Mouse (Mus musculus) adrenal gland, adult 18-20 months (tissue): ENCODE data around the gene Sigirr. TPM values are rescaled to one million over a fixed set of nuclear protein-coding genes. Genes with fewer than 3 reads are reported as not detected.

ENCODE experiments used
- DNase-seq, 2 experiments: peaks; one replicate each; pipeline ENCODE4 v3.0.0; 2021 to 2022; ENCODE audit warnings: low spot score in 2 of 2
- long read RNA-seq, 2 experiments: library from polyadenylated mRNA; stranded (forward); transcript quantifications; one replicate each; pipeline ENCODE4 v2.0.0; 2021
- total RNA-seq, 2 experiments: library from RNA; stranded (reverse); gene quantifications; 1 replicate in 1 of 2; 2 replicates in 1 of 2; pipeline ENCODE4 v1.2.3; 2021

The Sigirr gene
- 1 to 10 TPM; 2.0 to 2.7 TPM for total RNA-seq
- long read RNA-seq, experiment 1, partial matches to known transcripts: 2 of 4 reads
- long read RNA-seq, experiment 1, other reads (novel, unspliced or antisense): 2 of 4 reads
- long read RNA-seq, experiment 2, partial matches to known transcripts: 1 of 2 reads
- long read RNA-seq, experiment 2, other reads (novel, unspliced or antisense): 1 of 2 reads

DNA sequence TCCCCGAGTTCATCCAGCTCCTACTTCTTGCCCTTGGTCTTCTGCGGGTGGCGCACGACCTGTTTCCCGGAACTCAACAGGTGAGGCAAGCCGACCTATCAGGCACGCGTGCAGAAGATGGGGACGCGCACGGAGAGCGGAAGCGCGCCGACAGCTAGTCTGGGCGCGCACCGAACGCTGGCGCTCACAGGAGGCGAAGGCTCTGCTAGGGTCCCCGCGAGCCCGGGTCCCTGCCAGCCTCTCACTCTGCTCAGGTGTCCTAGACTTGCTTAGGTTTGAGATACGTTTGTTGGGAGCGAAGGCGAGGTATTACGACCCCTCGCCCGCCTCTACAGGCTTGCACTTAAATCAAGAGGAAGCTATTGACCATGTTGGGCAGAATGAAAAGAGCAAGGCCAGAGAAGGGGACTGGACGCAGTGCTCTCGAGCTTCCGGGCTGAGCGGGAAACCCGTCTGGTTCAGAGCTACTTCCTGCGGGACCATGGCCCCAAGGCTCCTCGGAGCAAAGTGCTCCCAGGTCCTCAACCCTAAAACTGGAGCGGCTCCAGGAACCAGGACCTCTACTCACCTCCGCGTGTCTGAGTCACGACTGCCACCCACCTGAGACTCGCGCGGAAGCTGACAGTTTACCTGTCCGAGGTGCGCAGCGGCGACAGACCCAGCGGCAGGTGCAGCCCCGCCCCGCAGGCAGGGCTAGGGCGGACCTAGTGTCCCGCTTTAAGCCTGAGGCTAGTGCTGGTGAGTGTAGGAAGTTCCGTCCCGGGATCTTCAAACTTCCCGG lies at the start of gene Sigirr:
Gene Sigirr, minus strand, starts transcription at position 662 of the 781 bp plus-strand sequence.
- DNase-seq: no peak

DNA sequence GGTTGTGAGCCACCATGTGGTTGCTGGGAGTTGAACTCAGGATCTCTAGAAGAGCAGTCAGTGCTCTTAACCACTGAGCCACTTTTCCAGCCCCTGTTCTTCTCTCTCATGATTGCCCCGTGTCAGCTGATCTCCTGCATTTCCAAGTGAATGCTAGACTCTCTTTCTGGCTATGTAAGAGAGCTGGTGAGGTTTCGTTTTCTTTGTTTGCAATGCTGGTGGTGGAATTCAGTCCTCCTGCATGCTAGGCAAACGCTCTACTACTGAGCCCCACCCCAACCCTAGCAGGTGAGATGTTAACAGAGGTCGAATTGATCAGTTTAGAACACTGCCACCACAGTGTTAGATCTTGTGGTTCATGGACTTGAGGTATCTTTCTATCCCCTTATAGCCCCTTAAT lies 48.3 kb upstream of the Sigirr start:
- no peak for DNase-seq

GRCm38 (mm10) chr7:141147044-141147443 lies 46.7 kb upstream of the Sigirr start:
- DNase-seq: no peak

DNA sequence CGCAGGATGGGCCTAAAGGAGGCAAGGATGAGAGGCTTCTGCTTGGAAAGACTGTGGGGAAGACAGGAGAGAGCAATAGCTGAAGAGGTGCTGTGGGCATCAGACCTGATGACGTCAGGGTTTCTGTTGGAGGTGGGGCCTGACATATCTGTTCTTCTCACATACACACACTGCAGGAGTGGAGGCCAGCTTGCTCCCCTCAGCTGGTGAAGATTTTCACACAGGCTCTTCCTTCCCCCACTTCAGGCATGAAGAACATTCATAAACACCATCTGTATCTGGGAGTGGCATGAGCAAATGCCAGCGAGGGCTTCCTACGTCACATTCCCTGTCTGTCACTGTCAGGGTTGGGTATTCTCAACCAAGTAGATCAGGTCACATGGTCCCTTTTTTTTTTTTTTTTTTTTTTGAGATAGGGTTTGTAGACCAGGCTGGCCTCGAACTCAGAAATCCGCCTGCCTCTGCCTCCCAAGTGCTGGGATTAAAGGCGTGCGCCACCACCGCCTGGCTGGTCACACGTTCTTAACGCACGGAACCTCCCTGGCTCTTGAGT lies 45.7 kb upstream of the Sigirr start:
- DNase-seq: no peak

DNA sequence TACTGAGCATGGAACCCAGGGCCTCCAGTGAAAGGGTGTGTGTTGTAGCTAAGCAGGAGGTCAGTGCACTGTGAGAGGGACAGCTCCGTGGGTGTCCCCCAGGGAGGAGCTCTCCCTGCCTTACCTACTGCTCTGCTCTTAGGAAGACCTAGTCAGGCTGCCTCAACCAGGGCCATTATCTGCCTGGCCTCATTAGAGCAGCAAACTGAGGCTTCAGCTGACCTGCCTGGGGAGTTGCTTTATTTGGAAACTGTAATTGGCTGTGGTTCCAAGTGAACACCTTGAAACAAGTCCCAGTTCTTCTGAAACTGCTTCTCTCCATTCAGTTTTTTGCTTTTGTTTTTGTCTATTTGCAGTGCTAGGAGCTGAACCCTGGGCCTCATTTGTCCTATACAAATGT lies 45.0 kb upstream of the Sigirr start:
- DNase-seq: no peak

GRCm38 (mm10) chr7:141144650-141145049 lies 44.3 kb upstream of the Sigirr start:
- DNase-seq: no peak

- no peak for DNase-seq
Observed at GRCm38 (mm10) chr7:141143861-141144260, 43.5 kb upstream of the Sigirr start.

- peak; percentile 36 to 43 for DNase-seq
Observed at GRCm38 (mm10) chr7:141143112-141143511, 42.7 kb upstream of the Sigirr start.

DNA sequence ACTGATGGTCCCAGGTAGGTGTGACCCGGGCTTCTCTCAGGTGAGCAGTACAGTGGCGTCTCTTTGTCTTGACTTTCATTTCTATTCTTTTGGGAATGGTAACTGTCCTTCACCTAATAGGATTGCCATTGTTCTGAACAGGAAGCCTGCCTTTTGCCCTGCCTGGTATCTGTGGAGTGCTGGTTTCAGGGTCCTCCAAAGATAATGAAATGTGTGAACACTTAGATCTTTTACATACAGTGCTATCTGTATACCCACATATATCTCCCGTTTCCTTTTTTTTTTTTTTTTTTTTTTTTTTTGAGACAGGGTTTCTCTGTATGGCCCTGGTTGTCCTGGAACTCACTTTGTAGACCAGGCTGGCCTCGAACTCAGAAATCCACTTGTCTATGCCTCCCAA lies 41.0 kb upstream of the Sigirr start:
- no peak for DNase-seq

GRCm38 (mm10) chr7:141131904-141132755 lies 31.8 kb upstream of the Sigirr start:
- DNase-seq: no peak

DNA sequence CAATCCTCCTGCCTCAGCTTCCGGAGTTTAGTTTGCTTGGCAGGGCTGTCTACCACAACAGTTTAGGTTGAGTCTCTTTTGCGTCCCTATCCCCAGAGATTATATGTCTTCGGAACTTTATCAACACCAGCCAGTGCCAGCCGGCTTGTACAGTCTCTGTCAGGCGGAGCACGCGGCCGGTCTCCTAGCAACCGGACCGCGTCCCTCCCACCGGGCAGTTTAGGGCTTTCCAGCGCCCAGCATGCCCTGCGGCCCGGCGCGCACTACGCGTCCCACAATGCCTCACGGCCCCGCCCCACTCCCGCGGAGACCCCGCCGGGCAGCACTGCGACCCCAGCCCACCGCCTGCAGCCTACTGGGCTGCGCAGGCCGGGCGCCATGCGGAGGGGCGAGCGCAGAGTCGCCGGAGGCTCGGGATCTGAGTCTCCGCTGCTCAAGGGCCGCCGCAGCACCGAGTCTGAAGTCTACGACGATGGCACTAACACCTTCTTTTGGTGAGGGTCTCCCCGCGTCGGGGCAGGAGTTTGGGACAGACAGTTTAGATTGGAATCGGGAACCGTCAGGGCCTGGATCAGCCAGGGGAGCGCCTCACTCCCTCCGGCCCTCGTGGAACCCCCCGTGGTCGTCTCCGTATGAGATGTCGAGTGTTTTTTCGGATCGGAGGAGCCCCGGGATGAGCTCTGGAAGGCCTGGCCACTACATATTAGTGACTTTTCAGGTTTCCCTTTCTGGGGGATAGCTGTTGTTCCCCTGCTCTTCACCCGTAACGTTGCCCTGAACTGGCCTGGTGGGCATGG lies 30.9 kb upstream of the Sigirr start:
- DNase-seq: peak; percentile 83 to 85

- DNase-seq: no peak
Observed at GRCm38 (mm10) chr7:141123517-141123856, 23.1 kb upstream of the Sigirr start.

DNA sequence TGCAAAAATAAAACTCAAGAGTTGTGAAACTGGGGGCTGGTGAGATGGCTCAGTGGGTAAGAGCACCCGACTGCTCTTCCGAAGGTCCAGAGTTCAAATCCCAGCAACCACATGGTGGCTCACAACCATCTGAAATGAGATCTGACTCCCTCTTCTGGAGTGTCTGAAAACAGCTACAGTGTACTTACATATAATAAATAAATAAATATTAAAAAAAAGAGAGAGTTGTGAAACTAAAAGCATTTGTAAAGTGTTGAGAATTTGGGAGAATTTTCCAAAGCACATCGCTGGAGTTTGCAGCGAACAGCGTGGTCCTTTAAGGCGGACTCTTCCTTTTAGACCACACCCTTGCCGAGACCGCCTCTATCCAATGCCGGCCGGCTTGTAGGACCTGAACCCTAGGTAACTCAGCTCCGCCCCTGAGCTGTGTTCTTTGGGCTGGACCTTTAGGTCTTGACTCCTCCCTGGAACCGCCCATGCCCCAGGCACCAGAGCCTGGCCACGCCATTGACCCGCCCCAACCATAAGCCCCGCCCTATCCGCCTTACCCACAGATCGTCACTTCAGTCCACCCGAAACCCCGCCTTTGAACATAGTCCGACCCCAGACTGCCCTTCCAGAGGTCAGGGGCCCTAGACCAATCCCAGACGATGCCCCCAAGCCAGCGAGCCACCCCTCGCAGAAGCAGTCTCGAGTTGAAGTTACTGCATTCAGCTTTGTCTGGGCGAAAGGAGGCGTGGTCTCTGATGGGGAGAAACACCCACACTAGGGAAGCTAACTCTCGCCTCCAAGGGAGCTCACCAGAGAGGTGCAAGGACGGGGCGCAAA lies 22.5 kb upstream of the Sigirr start:
- DNase-seq: peak; percentile 85 to 88

- DNase-seq: peak in 1 of 2 experiments; percentile 48
Observed at GRCm38 (mm10) chr7:141122245-141122644, 21.9 kb upstream of the Sigirr start, which contains the start of gene Ptdss2. TSS of gene Ptdss2 (plus strand) at chr7:141122382.

DNA sequence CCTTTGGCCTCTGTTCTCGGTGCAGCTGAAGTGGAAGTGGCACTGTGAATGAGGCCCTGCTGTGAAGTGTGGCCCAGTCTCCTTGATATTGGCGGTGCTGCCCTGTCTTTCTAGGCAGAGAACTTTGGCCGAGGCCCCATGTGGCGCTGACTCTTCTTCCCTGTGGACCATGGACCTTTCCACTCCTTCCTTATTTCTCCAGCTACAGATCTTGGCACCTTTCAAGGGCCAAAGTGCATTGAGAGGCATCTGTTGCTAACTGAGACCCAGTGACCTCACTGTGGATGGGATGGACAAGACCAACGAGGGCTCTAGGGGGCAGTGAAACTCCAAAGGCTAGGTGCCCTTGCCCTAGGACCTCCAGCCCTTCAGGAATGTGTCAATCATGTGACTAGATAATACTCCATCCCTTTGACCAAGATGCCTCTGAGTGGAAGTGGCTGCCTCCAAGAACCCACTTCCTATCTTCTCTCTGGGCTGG lies 20.7 kb upstream of the Sigirr start:
- DNase-seq: no peak

DNA sequence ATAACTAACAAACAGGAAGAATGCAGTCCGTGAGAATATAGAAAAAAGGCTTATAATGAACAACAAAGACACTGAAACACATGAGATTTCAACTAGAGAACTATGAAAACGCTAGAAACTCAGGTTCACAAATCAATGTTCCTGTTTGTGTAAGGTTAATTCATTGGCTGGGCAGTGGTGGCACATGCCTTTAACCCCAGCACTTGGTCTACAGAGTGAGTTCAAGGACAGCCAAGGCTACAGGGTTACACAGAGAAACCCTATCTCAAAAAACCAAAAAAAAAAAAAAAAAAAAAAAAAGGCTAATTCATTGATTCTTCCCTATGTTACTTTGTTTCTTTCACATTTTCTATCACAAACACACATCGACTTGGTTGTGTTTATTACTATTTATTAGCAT lies 20.2 kb upstream of the Sigirr start:
- no peak for DNase-seq

DNA sequence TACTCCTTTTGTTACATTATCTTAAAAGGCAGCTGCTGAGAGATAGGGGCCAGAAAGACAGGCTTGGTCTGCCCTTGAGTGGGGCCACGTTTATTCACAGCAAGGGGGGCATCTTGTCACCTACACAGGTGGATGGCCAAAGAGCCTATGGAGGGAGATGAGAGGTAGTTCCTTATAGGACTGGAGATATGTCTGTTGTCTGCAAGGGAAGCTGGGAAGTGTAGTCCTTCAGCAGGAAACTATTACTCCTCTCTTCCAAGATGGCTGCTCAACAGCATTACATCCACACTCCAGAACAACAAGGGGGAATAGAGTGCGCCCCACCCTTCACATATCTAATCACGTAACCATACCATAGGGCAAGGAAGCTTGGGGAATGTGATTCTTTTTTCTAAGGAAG lies 19.1 kb upstream of the Sigirr start:
- no peak for DNase-seq

DNA sequence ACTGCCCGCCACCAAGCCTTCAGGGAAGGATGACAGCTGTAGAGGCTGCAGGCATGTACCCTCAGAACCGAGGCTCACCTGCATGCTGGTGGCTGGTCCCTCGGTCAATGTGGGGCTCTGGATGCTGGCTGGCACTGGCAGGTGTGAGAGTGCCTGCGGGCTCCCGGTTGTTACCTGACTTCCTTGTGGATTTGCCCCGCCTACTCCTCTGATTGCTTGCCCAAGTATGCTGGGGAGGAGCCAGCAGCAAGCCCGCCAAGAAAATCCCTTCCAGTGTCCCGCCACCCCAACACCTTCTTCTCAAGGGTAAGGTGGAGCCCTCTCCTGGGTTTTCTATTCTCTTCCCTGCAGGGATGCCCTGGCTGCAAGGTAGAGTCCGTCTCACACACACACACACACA lies 17.3 kb upstream of the Sigirr start, which contains the start of gene Ano9:
Gene Ano9, minus strand, starts transcription at position 171 of the 400 bp plus-strand sequence.
- DNase-seq: no peak

DNA sequence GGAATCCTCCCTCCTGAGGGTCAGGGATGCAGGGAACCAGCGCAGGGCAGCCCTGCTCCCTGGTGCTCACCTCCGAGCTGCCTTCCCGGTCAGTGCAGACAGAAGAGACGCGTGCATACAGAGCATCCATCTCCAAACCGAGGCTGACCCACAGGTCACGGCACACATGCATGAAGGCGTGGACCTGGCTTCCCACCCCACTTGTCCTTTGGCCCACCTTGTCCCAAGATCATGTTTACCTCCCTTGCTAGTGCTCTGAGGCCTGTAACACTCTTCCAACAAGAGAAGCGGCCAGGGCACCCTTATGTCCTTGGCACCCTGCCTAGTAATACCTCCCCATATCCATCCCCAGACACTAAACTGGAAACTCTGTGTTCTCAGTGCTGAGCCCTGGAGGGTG lies 15.5 kb upstream of the Sigirr start:
- no peak for DNase-seq

- DNase-seq: no peak
Observed at GRCm38 (mm10) chr7:141103161-141103560, 2.8 kb upstream of the Sigirr start.
